10 mouse cellular contexts compared by ENCODE assay signal in the genomic region with DNA sequence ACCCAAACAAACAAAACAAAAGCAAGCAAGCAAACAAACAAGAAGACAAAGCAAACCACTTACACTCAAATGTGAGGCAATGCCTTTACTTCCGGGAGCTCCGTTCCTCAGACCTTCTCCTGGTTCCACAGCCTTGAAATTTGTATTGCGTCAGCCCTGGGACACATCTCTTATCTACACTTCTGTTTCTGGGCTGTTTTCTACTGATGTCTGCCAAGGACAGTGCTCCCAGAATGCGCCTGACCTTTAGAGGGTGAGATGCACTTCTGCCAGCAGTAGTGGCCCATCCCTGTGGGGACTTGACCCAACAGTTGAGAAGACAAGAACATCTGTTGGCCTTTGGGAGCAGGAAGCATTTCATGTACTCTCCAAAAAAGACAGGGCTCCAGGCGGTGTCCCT.
DNase-seq lines count a peak whose midpoint lies in the region; ATAC-seq and TF ChIP-seq lines count a peak whose summit lies in the region.
"Had no signal": no experiment of that assay in that cellular context is flagged by ENCODE, and none has a peak within 500 bp of the region (broad histone marks: within the 10 kb centered on the region; RNA-seq: fewer than 3 reads in every experiment).

No protein-coding gene starts in this region.

- H3K9ac ChIP-seq in forebrain, postnatal 0 days, result no peak overlapping the region
- H3K9ac ChIP-seq in forebrain, embryonic 14.5 days (ENCODE audit: low read length), result no peak overlapping the region
- H3K9ac ChIP-seq in liver, embryonic 16.5 days (ENCODE audit: low read depth, low read length), result peak overlapping the region; percentile 84
- H3K9ac ChIP-seq: limb, embryonic 12.5 days had no signal

- 89% methylated on average over 5 of the region's 5 CpGs for WGBS in forebrain, postnatal 0 days
- 92% methylated on average over 5 of the region's 5 CpGs for WGBS in forebrain, embryonic 14.5 days
- WGBS in liver, embryonic 16.5 days (ENCODE audit: insufficient replicate concordance), result 12% methylated on average over 5 of the region's 5 CpGs

- no peaks in the 10 kb centered on the region for H3K27me3 ChIP-seq in forebrain, postnatal 0 days (ENCODE audit: insufficient read depth, low read length)
- no peaks in the 10 kb centered on the region for H3K27me3 ChIP-seq in forebrain, embryonic 14.5 days (replicated peaks; ENCODE audit: control insufficient read depth, insufficient read depth, low read length)
- no peaks in the 10 kb centered on the region for H3K27me3 ChIP-seq in liver, embryonic 16.5 days (ENCODE audit: control insufficient read depth, insufficient read depth, low read depth, low read length)
- H3K27me3 ChIP-seq: limb, embryonic 12.5 days had no signal

- intact Hi-C loops in left cerebral cortex, postnatal 25 days (cut with DNase I), result no loop called here

- no peaks in the 10 kb centered on the region for H3K36me3 ChIP-seq in forebrain, postnatal 0 days (ENCODE audit: insufficient read depth)
- no peaks in the 10 kb centered on the region for H3K36me3 ChIP-seq in forebrain, embryonic 14.5 days (ENCODE audit: control insufficient read depth, insufficient read depth, low read length)
- H3K36me3 ChIP-seq in liver, embryonic 16.5 days (ENCODE audit: control insufficient read depth, insufficient read depth), result no peaks in the 10 kb centered on the region
- H3K36me3 ChIP-seq: limb, embryonic 12.5 days had no signal

- no peak for DNase-seq in forebrain, postnatal 0 days
- DNase-seq in forebrain, embryonic 14.5 days (ENCODE audit: low spot score), result no peak
- peak; percentile 72 for DNase-seq in adrenal gland, postnatal 10 days
- DNase-seq in heart, adult 9 months (ENCODE audit: low spot score in 2 of 2), result peak; percentile 43 to 52
- no peak for DNase-seq in kidney, adult 11 months
- no peak for DNase-seq in lung, adult 18-20 months
- DNase-seq in left cerebral cortex, postnatal 25 days (ENCODE audit: low spot score in 2 of 2), result no peak

- no peak overlapping the region for H3K4me2 ChIP-seq in forebrain, postnatal 0 days (ENCODE audit: low read depth)
- H3K4me2 ChIP-seq in forebrain, embryonic 14.5 days (ENCODE audit: low read length), result no peak overlapping the region
- peak overlapping the region; percentile 59 for H3K4me2 ChIP-seq in liver, embryonic 16.5 days (ENCODE audit: low read depth, low read length)
- H3K4me2 ChIP-seq: limb, embryonic 12.5 days had no signal

- no peak for ATAC-seq in forebrain, postnatal 0 days
- no peak for ATAC-seq in forebrain, embryonic 14.5 days
- peak; percentile 89 for ATAC-seq in liver, embryonic 16.5 days (ENCODE audit: low read depth)
- ATAC-seq: inflammation-experienced regulatory T-cells, adult 6 months had no signal

- TF ChIP-seq CTCF in forebrain, postnatal 0 days (IDR thresholded peaks at IDR 0.05; ENCODE audit: low read depth), result no peak

- H3K9me3 ChIP-seq in forebrain, postnatal 0 days (ENCODE audit: low read length), result no peaks in the 10 kb centered on the region
- H3K9me3 ChIP-seq in forebrain, embryonic 14.5 days (replicated peaks; ENCODE audit: control insufficient read depth, low read length), result no peaks in the 10 kb centered on the region
- H3K9me3 ChIP-seq in liver, embryonic 16.5 days (replicated peaks; ENCODE audit: control insufficient read depth, low read length), result no peaks in the 10 kb centered on the region
- H3K9me3 ChIP-seq: limb, embryonic 12.5 days had no signal

- no peak overlapping the region for H3K4me3 ChIP-seq in forebrain, postnatal 0 days (ENCODE audit: low read depth, low read length)
- no peak overlapping the region for H3K4me3 ChIP-seq in forebrain, embryonic 14.5 days (ENCODE audit: low read depth, low read length)
- peak overlapping the region; percentile 68 for H3K4me3 ChIP-seq in liver, embryonic 16.5 days (ENCODE audit: low read depth, low read length)
- H3K4me3 ChIP-seq: limb, embryonic 12.5 days had no signal

- H3K27ac ChIP-seq in forebrain, postnatal 0 days (ENCODE audit: low read depth, low read length), result 0 out of 2 replicates have a peak overlapping the region, but pooled peaks have one; percentile 15
- H3K27ac ChIP-seq in forebrain, embryonic 14.5 days (ENCODE audit: low read depth, low read length), result no peak overlapping the region
- peak overlapping the region; percentile 99 for H3K27ac ChIP-seq in liver, embryonic 16.5 days (ENCODE audit: low read length)
- H3K27ac ChIP-seq: limb, embryonic 12.5 days had no signal

- H3K4me1 ChIP-seq in forebrain, postnatal 0 days (ENCODE audit: insufficient read depth), result no peaks in the 10 kb centered on the region
- H3K4me1 ChIP-seq in forebrain, embryonic 14.5 days (ENCODE audit: control insufficient read depth, insufficient read depth, low read length), result no peaks in the 10 kb centered on the region
- H3K4me1 ChIP-seq in liver, embryonic 16.5 days (ENCODE audit: control insufficient read depth, low read depth, low read length), result peaks cover 30% of the 10 kb centered on the region

Comparison
In these comparisons a context has a peak if more than half of its experiments do, and no peak if none do; other contexts are left out.
1. DNase-seq: peak in adrenal gland, postnatal 10 days (single experiment) and heart, adult 9 months (2 of 2); none in forebrain, postnatal 0 days (single experiment), forebrain, embryonic 14.5 days (single experiment), kidney, adult 11 months (single experiment), lung, adult 18-20 months (0 of 2) and left cerebral cortex, postnatal 25 days (0 of 2).